Mouse (Mus musculus) right cerebral cortex, postnatal 36 days (tissue): Measurements from ENCODE around the gene Kdm5c.
"Not testable (repeated sequence)": the region's sequence is repeated elsewhere in the genome, so short reads cannot be mapped to it uniquely, and the experiment has no call there.

Source experiments
- DNase-seq, 2 experiments: peaks; one replicate each; pipeline ENCODE4 v3.0.0; 2022; ENCODE audit warnings: low spot score in 2 of 2, mixed read lengths in 1 of 2

Gene Kdm5c

DNA sequence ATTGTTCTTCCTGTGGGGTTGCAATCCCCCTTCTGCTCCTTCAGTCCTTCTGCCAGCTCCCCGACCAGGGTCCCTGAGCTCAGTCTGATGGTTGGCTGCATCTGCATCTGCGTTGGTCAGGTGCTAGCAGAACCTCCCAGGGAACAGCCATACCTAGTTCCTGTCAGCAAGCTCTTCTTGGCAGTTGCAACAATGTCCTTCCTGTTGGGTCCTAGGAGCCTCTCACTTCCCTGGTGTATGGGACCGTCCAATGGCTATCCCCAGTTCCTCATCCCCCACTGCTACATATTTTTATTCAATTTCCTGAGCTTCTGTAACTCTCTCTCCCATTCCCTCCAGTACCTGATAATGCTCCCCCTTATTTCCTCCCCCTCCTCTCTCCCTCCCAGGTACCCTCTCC is 51.9 kb downstream of the Kdm5c start:
- DNase-seq, result no peak

DNA sequence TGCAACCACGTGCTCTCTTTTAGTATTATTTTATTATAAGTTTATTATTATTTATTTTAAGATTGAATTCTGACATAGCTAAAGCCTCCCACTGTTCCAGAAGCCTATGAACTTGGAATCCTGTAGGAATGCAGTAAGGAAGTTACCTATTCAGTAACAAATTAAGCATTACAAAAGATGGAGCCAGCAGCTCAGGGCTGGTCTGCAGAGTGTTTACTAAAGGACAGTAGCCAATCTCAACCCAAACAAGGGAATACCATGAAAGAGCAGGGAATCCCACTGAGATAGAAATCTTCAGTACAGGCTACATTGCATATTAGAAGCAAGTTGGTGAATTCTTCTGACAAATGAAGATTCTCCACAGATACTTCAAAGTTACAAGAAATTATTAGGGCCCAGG is 54.2 kb downstream of the Kdm5c start:
- DNase-seq, result not testable (repeated sequence)

DNA sequence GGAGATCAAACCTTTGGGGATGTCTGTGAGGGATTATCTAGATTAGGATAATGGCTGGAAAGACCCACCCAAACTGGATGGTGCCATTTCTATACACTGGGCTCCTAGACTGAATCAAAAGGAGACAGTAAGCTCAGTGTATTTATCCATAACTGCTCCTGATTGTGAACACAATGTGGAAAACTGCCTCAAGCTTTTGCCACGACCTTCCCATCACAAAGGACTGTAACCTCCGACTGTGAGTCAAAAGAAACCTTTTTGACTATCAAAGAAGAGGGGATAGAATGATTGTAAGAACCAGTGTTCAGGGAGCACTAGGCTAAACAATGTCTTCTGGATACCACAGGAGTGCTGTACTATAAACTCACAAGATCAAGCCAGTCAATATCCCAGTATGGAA is 73.4 kb downstream of the Kdm5c start:
- DNase-seq, result no peak

DNA sequence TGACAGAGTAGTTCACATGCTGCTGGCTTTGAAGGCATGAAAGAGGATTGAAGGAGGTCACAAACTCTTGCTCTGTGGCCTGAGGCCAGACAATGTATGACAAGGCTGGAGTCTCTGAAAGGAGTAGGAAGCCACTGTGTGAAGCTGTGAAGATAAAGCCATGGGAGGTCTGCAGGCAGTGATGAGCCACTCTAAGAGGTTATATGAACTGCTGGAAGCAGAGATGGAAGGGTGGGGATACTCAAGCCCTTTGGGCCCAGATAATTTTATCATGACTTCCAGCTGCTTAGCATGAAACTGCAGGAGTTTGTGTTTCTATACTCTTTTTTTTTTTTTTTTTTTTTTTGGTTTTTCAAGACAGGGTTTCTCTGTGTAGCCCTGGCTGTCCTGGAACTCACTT is 74.6 kb downstream of the Kdm5c start:
- DNase-seq, result no peak

DNA sequence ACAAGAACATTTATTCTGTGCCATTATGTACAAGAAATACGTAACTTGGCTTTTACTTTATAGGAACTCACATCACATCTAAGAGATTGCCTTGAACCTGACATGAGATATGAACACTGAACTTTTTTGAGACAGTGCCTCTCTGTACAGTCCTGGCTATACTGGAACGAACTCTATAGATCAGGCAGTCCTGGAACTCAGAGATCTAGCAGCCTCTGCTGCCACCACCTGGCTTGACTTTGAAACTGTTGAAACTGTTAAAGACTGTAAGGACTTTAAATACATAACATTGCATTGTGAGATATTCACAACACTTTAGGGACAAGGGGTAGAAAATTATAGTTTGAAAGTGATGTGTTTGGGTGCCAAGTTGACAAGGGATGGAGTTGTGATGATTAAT is 75.1 kb downstream of the Kdm5c start:
- DNase-seq, result no peak

DNA sequence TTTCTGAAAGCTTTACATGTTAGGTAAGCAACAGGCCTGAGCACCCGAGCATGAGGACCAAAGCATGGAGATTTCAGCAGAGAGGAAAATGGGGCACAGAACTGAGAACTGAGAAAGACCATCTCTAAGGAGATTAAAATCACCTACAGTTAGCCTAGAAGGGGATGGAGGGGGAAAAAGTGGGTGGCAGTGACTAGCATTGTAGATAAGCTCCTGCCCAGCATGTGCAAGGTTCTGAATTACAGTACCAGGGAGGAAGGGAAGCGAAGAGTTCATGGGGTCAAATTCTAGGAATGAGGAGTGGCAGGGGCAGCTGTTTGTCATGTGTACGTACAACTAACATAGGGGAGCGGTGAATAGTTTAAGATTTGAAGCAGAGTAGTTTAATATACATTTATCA is 87.7 kb downstream of the Kdm5c start:
- no peak for DNase-seq

DNA sequence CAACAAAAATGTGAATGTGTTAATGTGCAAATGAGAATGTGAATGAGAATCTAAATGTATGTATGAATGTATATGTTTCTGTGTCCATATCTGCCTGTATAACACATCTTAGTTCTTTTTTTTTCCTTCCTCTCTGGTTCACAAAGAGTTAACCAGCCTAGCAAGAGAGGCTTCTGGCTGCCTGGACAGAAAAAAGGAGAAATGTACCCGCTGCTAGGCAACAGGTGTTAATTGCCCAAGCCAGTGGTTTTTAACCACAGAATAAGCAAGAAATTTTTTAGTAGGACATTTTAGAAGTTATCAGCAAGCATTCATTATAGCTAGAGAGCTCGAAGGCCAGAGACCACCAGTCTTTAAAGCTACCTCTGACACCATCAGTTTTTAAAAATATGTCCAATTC is 90.0 kb downstream of the Kdm5c start:
- DNase-seq, result no peak

DNA sequence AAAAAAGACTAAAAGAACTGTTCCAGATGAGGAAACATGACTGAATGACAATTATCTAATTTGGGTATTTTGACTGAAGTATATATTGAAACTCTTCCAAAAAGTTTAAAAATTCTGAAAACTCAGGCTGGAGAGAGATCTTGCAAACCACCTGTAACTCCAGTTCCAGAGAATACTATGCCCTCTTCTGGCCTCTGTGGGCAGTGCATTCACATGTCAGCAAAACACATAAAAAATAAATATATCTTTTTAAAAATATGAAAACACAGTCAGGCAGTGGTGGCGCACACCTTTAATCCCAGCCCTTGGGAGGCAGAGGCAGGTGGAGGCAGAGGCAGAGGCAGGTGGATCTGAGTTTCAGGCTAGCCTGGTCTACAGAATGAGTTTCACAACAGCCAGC is 90.8 kb downstream of the Kdm5c start:
- no peak for DNase-seq
